ENCODE assay signal across 2 mouse cellular contexts in genomic region chr1:74332241-74332763, GRCm38 (mm10).
TF ChIP-seq lines count a peak whose summit lies in the region.

No protein-coding gene starts in this region.

TF ChIP-seq in C2C12, 6 proteins besides CTCF, POLR2A, EP300 and RAD21:
- TF ChIP-seq USF1 (IDR thresholded peaks at IDR 0.05; ENCODE audit: low read depth) (no peak), MYOG (IDR thresholded peaks at IDR 0.05; ENCODE audit: control insufficient read depth, extremely low read depth, insufficient read length) (no peak), MAX (IDR thresholded peaks at IDR 0.05) (peak; percentile 76)

TF ChIP-seq in myocyte, 11 proteins besides CTCF, POLR2A, EP300 and RAD21:
- TF ChIP-seq TCF12 (IDR thresholded peaks at IDR 0.05; ENCODE audit: insufficient read depth, poor library complexity, severe bottlenecking) (no peak), REST (IDR thresholded peaks at IDR 0.05; ENCODE audit: insufficient read depth, insufficient read length) (no peak), MYOG (IDR thresholded peaks at IDR 0.05; ENCODE audit: control insufficient read depth in 1 of 3, insufficient read depth in 1 of 3, insufficient read length in 2 of 3, low read depth in 2 of 3) (peak in 2 of 3 experiments; percentile 43 to 78), MYOD1 (IDR thresholded peaks at IDR 0.05; ENCODE audit: control insufficient read depth in 1 of 3, insufficient read length in 2 of 3, low read depth in 2 of 3) (peak in 2 of 3 experiments; percentile 26 to 56)
